Comparison of ENCODE assay signal across 8 mouse cellular contexts in the genomic region with DNA sequence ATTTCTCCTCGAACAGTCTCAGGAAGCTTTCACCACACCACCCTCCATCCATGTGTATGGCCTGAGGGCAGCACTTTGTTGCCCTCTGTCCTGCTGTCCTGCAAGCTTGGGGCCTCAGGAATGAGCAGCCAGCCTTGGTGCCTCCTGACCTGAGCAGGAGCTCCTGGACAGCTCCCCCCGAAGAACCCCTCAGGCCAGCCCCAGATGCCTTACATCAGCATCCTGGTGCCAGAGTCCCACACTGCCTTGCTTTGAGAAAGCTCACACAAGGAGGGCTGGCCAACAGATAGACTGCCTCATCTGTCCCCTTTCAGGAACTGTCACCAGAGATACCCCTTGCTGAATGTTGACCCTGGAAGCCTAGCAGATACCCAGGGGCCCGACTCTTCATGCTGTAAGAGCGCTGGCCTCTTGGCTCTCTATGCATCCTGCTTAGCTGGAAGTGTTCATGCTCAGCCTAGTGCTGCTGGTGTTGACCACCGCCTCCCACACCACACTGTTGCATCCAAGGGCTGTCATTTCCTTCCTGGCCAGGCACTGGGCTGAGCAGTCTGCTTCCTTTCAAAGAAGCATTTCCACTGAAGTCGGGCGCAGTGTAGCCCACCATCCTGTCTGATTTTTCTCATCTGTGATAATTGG.
DNase-seq lines count a peak whose midpoint lies in the region; ATAC-seq lines count a peak whose summit lies in the region.

No protein-coding gene starts in this region.

- no peak for DNase-seq in midbrain, embryonic 11.5 days (ENCODE audit: low spot score, missing footprints)
- DNase-seq in kidney, adult 11 months, result peak; percentile 31
- DNase-seq in cerebellum, adult 8-10 months, result no peak
- no peak for DNase-seq in left cerebral cortex, adult 11 months (ENCODE audit: low spot score)
- DNase-seq in layer of hippocampus, adult 8-10 months (ENCODE audit: low spot score in 2 of 2), result no peak

- H3K27me3 ChIP-seq in midbrain, embryonic 12.5 days, result 0 out of 2 replicates have a peak, but pooled peaks cover 16% of the 10 kb centered on the region
- H3K27me3 ChIP-seq in midbrain, embryonic 11.5 days (ENCODE audit: control insufficient read depth, insufficient read depth, low read length), result no peaks in the 10 kb centered on the region
- H3K27me3 ChIP-seq in liver, embryonic 15.5 days, result no peaks in the 10 kb centered on the region
- no peaks in the 10 kb centered on the region for H3K27me3 ChIP-seq in stomach, embryonic 15.5 days (replicated peaks)

- no peak overlapping the region for H3K4me3 ChIP-seq in midbrain, embryonic 12.5 days
- H3K4me3 ChIP-seq in midbrain, embryonic 11.5 days (ENCODE audit: low read depth, low read length), result no peak overlapping the region
- H3K4me3 ChIP-seq in liver, embryonic 15.5 days (replicated peaks), result no peak overlapping the region
- no peak overlapping the region for H3K4me3 ChIP-seq in stomach, embryonic 15.5 days (replicated peaks)

- H3K27ac ChIP-seq in midbrain, embryonic 12.5 days (replicated peaks), result 0 out of 2 replicates have a peak overlapping the region, but pooled peaks have one; percentile 1
- H3K27ac ChIP-seq in midbrain, embryonic 11.5 days (ENCODE audit: low read depth, low read length), result no peak overlapping the region
- H3K27ac ChIP-seq in liver, embryonic 15.5 days (replicated peaks), result no peak overlapping the region
- H3K27ac ChIP-seq in stomach, embryonic 15.5 days, result peak overlapping the region; percentile 65; the same call in 1 of the 2 replicates

- no peak overlapping the region for H3K4me2 ChIP-seq in midbrain, embryonic 12.5 days (replicated peaks)
- H3K4me2 ChIP-seq in midbrain, embryonic 11.5 days, result no peak overlapping the region
- no peak overlapping the region for H3K4me2 ChIP-seq in liver, embryonic 15.5 days
- H3K4me2 ChIP-seq in stomach, embryonic 15.5 days, result no peak overlapping the region

- H3K9me3 ChIP-seq in midbrain, embryonic 12.5 days, result no peaks in the 10 kb centered on the region
- no peaks in the 10 kb centered on the region for H3K9me3 ChIP-seq in midbrain, embryonic 11.5 days (ENCODE audit: control insufficient read depth, low read length)
- H3K9me3 ChIP-seq in liver, embryonic 15.5 days (replicated peaks), result no peaks in the 10 kb centered on the region
- H3K9me3 ChIP-seq in stomach, embryonic 15.5 days, result no peaks in the 10 kb centered on the region

- H3K36me3 ChIP-seq in midbrain, embryonic 12.5 days, result no peaks in the 10 kb centered on the region
- no peaks in the 10 kb centered on the region for H3K36me3 ChIP-seq in midbrain, embryonic 11.5 days (ENCODE audit: control insufficient read depth, insufficient read depth, low read length)
- no peaks in the 10 kb centered on the region for H3K36me3 ChIP-seq in liver, embryonic 15.5 days (replicated peaks)
- no peaks in the 10 kb centered on the region for H3K36me3 ChIP-seq in stomach, embryonic 15.5 days

- 76% methylated on average over 7 of the region's 7 CpGs for WGBS in midbrain, embryonic 12.5 days
- 72% methylated on average over 7 of the region's 7 CpGs for WGBS in midbrain, embryonic 11.5 days
- 19% methylated on average over 7 of the region's 7 CpGs for WGBS in liver, embryonic 15.5 days (ENCODE audit: insufficient replicate concordance)
- 53% methylated on average over 7 of the region's 7 CpGs for WGBS in stomach, embryonic 15.5 days

- no peak for ATAC-seq in midbrain, embryonic 12.5 days (ENCODE audit: low FRiP score, low read depth)
- no peak for ATAC-seq in midbrain, embryonic 11.5 days (ENCODE audit: low FRiP score)
- peak; percentile 58 for ATAC-seq in liver, embryonic 15.5 days (ENCODE audit: insufficient read depth)
- ATAC-seq in stomach, embryonic 15.5 days (ENCODE audit: insufficient read depth, low FRiP score, low read depth), result peak; percentile 60; the same call in 1 of the 2 replicates

- H3K4me1 ChIP-seq in midbrain, embryonic 12.5 days, result peaks cover 56% of the 10 kb centered on the region
- H3K4me1 ChIP-seq in midbrain, embryonic 11.5 days (ENCODE audit: control insufficient read depth, insufficient read depth, low read length), result peaks cover 38% of the 10 kb centered on the region
- no peaks in the 10 kb centered on the region for H3K4me1 ChIP-seq in liver, embryonic 15.5 days (replicated peaks)
- peaks cover 20% of the 10 kb centered on the region for H3K4me1 ChIP-seq in stomach, embryonic 15.5 days

- H3K9ac ChIP-seq in midbrain, embryonic 12.5 days (replicated peaks), result no peak overlapping the region
- H3K9ac ChIP-seq in midbrain, embryonic 11.5 days (ENCODE audit: low read length), result no peak overlapping the region
- H3K9ac ChIP-seq in liver, embryonic 15.5 days, result no peak overlapping the region
- no peak overlapping the region for H3K9ac ChIP-seq in stomach, embryonic 15.5 days

Comparison
In these comparisons a context has a peak if more than half of its experiments do, and no peak if none do; other contexts are left out.
1. H3K27ac ChIP-seq: peak in midbrain, embryonic 12.5 days (single experiment) and stomach, embryonic 15.5 days (single experiment); none in midbrain, embryonic 11.5 days (single experiment) and liver, embryonic 15.5 days (single experiment).
2. ATAC-seq: peak in liver, embryonic 15.5 days (single experiment) and stomach, embryonic 15.5 days (single experiment); none in midbrain, embryonic 12.5 days (single experiment) and midbrain, embryonic 11.5 days (single experiment).